Mouse (Mus musculus): ENCODE data around the gene Pdcd2l.
A peak's percentile ranks its signal among the peaks of the same experiment; 100 is the strongest.

Gene Pdcd2l

DNA sequence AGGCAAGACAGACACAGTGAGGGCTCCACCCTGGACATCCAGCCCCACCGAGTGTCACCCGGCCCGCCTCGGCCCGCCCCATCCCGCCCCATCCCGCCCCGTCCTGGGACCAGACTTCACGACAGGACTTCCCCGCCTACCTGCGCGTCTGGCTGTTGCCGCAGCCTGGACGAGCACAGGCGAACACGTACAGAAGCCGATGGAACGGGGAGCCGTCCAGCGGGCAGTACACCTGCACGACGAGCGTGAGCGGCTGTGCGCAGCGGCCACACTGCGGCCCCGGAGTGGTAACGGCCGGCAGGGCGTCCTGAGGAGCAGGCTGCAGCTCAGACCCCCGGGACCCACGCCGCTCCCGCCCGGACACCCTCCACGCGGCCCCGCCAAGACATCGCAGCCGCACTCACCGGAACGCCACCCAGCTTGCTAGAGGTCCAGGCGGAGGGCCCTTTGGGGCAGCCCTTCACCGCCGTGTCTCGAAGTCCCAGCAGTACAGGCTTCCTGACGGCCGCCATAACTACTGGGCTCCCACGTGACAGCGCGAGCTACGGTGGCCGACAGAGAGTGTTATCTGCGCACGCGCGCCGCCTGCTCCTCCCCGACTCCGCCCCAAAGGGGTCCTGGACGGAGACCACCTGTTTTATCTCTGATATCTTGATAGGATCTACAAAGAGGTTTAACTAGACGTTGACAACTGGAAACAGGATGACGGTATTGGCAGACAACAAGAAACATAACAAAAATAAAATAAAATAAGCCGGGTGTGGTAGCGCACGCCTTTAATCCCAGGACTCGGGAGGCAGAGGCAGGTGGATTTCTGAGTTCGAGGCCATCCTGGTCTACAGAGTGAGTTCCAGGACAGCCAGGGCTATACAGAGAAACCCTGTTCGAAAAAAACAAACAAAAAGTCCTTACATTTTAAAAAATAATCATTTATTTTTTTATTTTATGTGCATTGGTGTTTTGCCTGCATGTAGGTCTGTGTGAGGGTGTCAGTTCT is at the start of gene Pdcd2l:
TSS of gene Pdcd2l (minus strand) at position 530 of the 997 bp plus-strand sequence.
- DNase-seq, result peak; percentile 96

DNA sequence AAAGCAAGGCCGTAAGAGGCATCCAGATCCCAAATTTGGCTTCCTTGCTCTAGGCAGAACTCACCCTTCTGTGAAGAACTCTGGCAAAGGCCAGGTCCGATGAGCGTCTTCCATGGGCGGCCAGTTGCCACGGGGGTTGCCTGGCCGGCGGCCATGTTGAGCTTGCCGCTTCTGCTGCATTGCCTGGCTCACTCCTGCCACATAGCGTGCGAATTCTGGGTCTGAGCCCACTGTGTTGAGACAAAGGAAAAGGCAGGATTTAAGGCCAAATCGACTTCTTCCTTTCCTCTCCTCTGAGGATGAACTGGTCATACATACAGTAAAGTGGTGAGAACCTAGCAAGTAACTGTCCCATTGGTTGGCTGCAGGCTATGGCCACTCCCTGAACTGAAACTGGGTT is 45.7 kb upstream of the Pdcd2l start:
- DNase-seq, result no peak

DNA sequence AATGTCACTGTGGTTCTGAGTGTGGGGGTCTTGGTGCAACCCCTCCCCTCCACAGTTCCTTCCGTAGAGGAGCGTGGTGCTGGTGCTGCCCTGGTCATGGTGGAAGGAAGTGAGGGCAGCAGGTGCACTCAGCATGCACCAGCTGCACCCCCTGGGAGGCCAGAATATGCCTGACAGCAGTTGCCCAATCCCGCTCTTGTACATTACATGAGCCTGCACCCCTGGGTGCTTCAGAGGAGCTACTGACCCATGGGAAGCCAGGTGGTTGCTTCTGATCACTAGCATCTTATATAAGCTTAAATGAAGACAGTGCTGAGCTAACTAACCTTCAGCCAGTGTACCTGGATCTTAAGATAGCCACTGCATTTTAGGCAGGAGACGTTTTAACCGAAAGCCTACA is 41.6 kb upstream of the Pdcd2l start:
- DNase-seq, result no peak

DNA sequence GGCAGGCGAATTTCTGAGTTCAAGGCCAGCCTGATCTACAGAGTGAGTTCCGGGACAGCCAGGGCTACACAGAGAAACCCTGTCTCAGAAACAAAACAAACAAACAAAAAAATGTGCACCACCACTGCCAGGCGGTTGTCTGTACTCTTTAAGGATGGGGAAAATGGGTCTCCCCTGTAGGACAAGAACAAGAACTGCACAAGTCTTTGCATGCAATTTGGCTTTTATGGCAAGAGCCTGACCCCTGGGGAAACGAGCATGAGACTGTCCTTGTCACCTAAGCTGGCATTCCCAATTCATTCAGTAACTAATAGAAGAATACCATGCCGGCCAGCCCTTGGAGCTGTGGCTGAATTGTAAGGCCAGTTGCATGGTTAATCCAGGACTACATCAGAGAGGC is 39.1 kb upstream of the Pdcd2l start:
- DNase-seq, result no peak

DNA sequence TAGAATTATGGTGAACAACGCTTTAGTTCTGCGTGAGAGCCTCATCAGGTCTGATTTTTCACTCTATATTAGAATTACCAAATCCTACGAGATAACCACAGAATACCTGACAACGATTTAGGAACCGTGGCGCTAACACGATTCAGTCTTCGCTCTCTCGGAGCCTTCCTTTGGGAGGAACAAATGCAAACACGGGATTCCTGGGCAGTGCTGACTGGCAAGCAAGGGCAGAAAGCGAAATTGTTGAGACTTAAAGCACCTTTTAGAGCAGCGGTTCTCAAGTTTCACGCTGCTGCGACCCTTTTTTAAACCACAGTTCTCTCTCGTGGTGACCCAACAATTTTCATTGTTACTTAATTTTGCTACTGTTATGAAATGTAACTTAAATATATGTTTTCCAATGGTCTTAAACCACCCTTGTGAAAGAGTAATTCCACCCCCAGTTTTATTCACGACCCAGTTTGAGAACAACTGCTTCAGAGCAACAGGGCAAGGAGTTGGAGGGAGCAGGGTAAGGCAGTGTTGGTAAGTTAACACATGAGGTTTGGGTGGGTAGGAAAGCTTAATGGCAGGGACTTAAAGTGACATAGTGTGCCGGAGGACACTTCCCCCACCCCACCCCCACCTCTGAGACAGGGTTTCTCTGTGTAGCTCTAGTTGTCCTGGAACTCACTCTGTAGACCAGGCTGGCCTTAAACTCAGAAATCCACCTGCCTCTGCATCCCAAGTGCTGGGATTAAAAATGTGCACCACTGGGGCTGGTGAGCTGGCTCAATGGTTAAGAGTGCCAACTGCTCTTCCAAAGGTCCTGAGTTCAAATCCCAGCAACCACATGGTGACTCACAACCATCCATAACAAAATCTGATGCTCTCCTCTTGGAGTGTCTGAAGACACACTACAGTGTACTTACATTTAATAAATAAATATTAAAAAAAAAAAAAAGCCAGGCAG is 38.4 kb upstream of the Pdcd2l start:
- no peak for DNase-seq

DNA sequence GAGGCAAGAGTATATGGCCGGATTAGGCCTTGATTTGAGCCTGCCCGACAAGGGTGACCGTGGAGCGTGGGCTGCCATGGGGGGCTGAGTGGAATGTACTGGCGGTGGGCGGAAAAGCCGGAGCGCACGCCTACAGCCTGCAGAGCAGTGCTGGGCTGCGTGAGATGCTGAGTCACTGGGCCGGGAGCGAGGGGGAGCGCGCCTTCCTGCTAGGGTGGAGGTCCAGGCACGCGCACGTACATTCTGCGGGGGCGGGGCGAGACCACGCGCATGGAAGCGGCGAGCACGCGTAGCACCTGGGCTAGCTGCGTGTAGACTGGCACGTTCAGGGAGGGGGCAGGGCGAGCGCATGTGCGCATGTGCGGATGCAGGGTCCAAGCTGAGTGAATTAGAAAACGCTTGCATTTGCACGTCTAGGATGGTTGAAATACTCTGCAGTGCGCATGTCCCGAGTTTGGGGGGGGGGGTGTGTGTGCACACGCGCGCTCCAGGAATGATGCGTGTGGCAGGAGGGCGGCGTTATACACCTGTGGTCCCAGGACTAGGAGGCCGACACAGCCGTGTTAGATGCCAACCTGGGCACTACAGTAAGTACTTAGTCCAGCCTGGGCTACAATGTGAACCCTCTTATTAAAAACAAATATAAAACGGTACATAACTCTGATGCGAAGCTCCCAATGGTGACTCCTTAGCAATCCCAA is 37.6 kb upstream of the Pdcd2l start:
- peak; percentile 100 for DNase-seq

DNA sequence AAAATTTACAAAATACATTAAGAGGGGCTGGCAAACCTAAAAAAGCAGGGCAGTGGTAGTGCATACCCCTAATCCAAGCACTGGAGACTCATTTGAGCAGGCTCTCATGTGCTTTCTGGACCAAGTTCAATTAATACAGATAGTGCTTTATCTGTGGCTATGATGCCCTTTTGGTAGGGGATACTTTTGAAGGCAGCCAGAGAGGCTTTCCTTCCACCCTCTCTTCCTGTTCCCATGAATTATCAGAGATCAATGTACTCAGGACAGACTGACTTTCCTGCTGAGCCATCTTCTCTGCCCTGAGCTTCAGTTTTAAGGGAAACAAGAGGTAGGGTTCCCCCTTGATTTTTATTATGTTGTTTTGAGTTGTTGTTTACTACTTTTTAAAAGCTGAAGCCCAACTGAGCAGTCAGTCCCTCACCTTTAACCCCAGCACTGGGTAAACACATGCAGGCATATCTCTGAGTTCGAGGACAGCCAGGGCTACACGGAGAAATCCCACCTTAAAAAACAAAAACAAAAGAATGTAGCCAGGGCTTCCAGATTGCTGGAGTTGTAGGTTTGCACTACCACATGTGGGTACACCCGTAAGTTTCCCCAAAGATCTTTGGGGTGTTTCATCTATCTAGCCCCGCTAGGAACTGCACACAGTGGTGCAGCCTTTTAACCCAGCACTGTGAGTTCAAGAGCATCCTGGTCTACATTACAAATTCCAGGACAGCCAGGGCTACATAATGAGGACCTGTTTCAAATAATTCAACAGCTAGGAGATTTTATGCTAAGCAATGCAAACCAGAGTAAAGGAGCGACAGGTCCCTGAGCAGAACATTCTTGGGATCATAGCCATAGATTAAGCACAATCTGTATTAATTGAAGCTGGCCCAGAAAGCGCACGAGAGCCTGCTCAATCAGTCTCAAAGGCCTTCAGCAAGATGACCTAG is 36.6 kb upstream of the Pdcd2l start:
- DNase-seq, result no peak

DNA sequence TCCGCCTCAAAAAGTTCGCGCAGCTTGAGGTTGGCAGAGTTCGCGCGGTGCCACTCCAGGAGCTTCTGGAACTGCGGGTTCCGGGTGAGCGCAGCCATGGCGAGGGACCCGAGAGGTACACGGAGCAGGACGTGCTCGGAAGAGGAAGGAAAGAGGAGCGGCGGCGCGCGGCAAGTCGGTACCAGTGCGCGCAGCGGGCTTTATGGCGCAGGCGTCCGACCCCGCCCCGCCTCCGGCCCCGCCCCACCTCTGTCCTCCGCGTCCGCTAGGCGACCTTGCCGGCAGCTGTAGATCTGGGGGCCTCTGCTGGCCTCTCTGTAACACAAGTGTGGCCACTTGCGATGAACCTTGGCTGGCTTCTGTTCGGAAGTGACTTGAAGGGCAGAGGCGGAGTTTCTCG is 33.7 kb upstream of the Pdcd2l start, which contains the start of gene Gpi1:
TSS of gene Gpi1 (minus strand) at position 221 of the 400 bp plus-strand sequence.
- peak; percentile 79 for DNase-seq

DNA sequence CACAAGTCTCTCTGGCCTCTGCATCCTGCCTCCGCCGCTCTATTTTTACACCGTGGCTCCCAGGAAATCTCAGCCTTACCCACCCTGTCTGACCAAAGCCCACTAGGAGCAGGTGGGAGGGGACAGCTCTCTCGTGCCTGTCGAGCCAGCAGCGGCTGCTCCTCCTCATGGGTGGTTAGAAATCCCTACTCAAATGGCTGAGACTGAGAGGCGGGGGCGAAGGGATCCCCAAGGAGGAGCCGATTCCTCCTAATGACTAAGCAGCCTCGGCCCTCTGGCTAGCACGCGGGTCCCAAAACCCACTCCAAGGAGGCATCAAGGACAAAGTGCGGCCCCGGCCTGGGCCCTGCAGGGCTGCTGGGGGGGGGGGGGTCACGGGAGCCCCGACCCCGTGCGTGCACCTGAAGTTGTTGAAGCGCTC is 33.2 kb upstream of the Pdcd2l start:
- DNase-seq, result peak; percentile 48

DNA sequence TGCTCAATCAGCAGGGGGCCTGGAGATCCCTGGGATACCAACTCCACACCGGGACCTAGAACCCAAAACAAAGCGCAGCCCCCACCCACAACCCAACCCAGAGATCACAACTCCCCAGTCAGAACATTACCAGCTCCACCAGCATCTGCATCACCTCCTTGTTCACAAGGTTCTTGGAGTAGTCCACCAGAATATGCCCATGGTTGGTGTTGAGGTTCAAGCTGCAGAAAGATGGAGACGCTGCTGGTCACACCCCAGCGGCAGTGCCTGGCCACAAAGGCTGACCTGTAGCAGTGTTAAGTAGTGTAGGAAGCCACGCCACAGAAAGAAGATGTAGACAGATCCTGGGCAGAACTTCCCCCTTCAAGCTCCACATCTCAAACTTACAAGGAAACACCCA is 32.7 kb upstream of the Pdcd2l start:
- DNase-seq, result no peak

DNA sequence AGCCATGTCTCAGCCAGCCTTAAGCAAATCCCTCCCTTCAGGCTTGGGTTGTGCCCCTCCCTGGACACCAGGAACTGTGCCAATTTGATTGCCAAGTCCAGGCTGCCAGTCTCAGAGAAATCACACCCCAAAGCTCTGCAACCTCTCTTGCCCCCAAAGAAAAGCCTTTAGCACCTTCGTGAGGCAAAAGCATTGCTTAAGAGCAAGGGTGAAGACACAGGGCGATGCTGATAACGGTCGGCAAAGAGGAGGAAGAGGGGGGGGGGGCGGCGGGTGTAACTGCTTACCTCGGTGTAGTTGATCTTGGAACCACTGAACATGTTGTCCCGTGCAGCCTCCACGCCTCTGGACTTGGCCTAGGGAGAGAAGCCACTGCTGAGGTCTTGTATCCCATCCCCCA is 32.2 kb upstream of the Pdcd2l start:
- DNase-seq, result no peak

DNA sequence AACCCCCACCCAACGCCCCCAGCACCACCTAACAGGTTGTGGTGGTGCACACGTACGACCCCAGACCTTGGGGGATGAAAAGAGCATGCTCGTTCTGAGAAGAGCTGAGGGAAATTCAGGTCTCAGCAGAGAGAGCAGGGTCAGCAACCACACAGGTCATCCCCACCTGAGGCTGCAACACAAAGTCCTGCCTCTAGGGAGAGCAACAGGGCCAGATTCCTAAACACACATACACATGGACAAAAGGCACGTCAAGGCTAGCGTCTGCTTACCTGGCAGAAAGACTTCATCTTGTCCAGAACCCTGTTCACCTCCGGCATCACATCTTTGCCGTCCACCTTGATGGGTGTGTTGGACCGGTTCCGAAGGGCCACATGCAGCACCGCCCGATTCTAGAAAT is 30.4 kb upstream of the Pdcd2l start:
- no peak for DNase-seq

DNA sequence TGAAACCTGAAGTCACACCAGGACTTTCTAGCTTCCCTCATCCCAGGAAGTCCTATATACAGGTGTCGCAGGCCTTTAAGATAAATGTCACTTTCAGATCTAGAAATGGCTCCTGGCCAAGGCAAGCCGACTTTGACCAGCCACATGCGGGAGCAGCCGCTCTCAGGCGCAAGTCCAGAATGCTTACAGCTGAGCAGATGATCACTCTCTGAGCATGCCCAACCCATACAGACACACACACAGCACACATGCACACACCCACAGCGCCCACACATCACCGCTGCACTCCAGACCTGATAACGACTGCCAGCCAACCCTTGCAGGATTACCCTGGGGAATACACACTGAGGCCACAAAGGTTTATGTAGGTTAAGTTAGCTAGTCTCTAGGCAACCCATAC is 29.6 kb upstream of the Pdcd2l start:
- DNase-seq, result no peak

DNA sequence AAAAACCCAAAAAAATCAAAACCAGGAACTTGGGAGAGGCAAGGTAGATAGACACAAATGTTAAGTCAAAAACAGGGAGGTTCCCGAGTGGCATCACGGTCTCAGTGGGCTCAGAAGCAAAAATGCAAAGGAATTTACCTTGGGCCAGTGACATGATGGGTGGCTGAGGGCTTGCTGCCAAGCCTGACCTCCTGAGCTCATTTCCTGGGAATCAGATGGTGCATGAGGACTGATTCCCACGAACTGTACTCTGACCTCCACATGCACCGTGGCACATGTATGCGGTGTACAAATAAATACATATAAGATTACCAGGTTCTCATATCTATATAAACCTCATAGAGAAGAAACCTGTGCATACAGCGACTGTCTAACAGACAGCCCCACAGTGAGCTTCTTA is 27.8 kb upstream of the Pdcd2l start:
- DNase-seq, result no peak

DNA sequence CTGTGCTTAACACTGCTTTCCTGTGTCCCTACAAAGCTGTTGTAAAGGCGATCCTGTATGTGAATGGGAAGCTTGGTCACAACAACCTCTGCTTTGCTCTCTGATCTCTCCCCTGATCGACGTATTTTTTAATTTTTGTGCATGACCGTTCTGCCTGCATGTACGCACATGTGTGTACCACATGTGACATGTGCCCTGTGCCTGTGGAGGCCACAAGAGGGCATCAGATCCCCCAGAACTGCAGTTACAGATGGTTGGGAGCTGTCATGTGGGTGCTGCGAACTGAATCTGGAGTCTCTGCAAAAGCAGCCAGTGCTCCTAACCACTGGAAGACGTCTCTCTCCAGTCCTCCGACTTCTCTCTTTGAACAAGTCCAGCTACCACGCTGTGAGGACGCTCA is 25.9 kb upstream of the Pdcd2l start:
- no peak for DNase-seq

DNA sequence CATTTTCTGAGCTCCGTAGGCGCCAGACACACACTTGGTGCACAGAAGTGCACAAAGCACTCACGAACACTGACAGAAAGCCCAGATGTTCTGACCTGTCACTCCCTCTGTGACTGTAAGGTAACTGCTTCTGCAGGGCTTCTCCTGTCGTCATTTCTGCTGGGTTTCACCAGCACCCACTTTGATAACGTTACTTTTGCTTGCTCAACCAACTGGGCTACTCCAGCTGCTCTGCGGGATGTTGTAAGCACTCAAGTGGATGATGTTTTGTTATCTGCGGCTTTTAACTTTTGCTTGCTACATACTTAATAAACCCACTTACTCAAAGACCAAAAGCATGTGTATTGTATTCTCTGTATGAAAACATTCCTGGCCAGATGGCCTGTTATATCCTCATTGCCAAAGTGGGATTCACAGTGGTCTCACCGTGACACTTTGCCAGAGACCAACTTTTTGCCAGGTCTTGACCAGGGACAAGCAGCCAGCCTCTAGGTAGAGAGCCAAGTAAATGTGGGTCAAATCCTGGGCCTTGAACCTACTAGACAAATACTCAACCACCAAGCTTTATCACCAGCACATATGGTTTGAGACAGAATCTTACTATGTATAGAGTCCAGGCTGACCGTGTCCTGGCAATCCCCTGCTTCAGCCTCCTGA is 25.3 kb upstream of the Pdcd2l start:
- DNase-seq, result no peak

DNA sequence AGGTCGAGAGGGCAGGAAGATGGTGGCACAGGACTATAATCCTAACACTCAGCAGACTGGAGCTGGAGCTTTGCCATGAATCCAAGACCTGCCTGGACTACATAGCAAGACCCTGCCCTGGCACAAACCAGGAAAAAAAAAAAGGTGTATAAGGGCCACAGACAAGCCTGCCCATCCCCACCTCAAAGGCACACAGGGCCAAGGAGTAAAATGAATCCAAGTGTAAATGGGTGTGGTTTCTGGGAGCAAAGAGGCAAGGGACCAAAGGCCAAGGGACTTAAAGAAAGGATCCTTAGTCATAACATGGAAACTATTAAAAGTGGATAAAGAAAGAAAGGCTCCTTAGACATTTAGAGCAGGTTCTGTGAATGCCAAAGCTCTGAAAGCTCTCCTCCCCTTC is 22.0 kb upstream of the Pdcd2l start:
- no peak for DNase-seq

DNA sequence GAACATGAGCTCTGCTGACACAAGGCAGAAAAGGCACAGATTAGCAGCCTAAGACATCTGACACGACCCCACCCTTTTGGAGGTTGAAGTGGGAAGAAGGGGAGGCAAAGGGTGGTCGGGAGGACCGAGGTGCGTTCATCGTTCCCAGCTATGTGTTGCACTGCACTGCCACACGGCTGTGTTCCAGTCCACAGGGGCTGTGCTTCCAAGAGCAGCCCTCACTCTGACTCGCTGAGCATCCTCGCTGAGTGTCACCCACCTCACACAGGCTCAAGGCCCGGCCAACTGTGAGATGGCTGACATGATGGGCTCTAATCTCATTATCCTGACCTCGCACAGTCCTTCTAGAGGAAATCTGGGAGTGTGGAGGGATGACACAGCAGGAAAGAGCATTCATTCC is 20.0 kb upstream of the Pdcd2l start:
- DNase-seq, result no peak

DNA sequence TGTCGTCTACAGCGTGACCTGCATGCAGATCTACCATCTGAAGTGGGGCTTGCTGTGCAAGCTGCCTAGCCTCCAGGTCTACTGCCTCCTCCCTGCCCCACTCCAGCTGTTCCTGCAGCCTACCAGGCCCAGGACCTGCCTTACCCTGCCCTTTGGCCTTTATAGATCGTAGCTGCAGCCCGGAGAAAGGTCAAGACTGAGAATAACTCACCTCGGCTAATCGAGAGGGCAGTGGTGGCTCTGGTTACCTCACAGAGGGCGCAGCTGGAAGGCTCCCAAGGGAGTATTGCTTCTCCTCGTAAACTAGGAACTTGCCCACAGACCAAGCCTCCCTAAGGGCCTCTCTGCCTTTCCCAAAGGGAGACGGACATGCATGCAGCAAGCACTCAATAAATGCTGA is 19.0 kb upstream of the Pdcd2l start:
- DNase-seq, result no peak

DNA sequence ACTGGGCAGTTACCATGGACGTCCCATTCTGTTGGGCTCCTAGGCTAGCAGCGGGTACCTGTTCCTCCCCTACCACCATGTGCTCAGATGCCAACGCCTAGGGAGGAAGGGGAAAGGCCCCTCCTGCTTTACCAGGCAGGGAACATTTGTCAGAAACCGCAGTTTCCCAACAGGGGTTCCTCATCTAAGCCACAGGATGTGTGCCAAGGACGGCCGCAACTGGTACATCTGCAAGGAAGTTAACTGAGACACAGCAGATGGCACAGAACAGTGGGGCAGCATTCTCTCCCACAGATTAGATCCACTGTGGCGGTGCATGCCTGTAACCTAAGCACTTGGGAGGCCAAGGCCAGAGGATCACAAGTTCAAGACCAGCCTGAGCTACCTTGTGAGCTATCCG is 18.2 kb upstream of the Pdcd2l start:
- DNase-seq, result no peak

DNA sequence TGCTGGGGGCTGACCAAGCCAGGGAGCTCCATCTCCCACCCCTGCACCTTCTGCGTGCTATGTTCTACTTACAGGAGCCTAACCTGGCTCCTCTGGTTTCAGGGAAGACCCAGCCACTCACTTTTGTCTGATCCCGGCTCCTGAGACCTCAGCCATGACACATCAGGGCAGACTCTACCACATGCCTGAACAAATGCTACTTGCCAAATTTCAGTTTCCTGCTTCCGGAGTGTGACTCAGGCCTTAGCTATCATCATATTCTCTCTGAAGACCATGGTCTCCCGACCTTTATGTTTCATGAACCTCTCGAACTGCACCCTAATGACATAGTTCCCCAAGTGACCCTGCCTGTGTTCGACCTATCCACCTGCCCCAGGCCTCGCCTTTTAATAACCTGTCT is 16.8 kb upstream of the Pdcd2l start:
- no peak for DNase-seq
